Mouse (Mus musculus): ENCODE data around the gene Wnt16. TPM values are rescaled to one million over a fixed set of nuclear protein-coding genes. Genes with fewer than 3 reads are reported as not detected.
A peak's percentile ranks its signal among the peaks of the same experiment; 100 is the strongest.

The Wnt16 gene
- polyA plus RNA-seq, 1 experiment from 2014 or later: 0.69 TPM

GRCm38 (mm10) chr6:22268677-22269076 lies 19.4 kb upstream of the Wnt16 start:
- H3K27ac ChIP-seq (ENCODE audit: low read depth): no peak overlapping the region
- H3K36me3 ChIP-seq (ENCODE audit: control insufficient read depth, insufficient read depth, low read length): no peaks in the 10 kb centered on the region
- H3K9me3 ChIP-seq (ENCODE audit: control insufficient read depth, low read length): no peaks in the 10 kb centered on the region
- ATAC-seq (replicated peaks; ENCODE audit: low FRiP score, low TSS enrichment, low read depth) (no peak), DNase-seq (ENCODE audit: low spot score) (no peak)
- H3K4me1 ChIP-seq (replicated peaks; ENCODE audit: control insufficient read depth, insufficient read depth, low read length): no peaks in the 10 kb centered on the region
- H3K4me3 ChIP-seq (ENCODE audit: low read depth, low read length): no peak overlapping the region
- no peak overlapping the region for H3K9ac ChIP-seq (ENCODE audit: low read length)
- H3K4me2 ChIP-seq (ENCODE audit: low read length): no peak overlapping the region
- H3K27me3 ChIP-seq (replicated peaks; ENCODE audit: control insufficient read depth, insufficient read depth, low read length): no peaks in the 10 kb centered on the region

DNA sequence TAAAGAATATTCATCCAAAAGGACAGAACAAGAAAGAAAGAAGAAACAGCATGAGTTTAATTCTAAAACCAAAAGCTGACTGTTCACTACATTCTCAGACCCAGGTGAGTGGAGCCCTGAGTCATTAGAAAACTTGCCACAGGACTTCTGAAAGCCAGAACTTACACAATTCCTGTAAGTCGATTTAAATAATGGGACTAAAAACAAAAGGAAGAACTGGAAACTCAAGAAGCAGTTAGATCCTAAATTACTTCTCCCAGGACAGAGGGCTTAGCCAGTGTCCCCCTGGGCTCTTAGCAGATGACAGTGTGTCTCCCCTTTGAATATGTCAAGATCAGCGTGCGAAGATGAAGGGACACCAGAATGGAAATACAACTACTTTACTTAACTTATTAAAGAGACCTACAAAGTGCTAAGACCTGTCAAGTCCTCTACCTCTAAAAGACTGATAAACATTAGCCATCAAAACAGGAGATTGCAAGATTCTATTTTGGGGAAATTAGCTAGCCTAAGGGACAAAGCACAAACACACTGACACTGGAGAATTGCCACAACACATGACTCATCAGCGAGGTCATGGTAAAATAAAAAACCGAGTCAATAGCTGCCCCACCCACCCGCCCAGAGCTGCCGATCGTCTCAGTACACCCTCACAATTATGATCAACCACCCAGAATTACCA lies 18.0 kb upstream of the Wnt16 start:
- Histone ChIP-seq H3K36me3 (ENCODE audit: control insufficient read depth, insufficient read depth, low read length) (no peaks in the 10 kb centered on the region), H3K27me3 (replicated peaks; ENCODE audit: control insufficient read depth, insufficient read depth, low read length) (no peaks in the 10 kb centered on the region), H3K9ac (ENCODE audit: low read length) (no peak overlapping the region), H3K4me3 (ENCODE audit: low read depth, low read length) (no peak overlapping the region), H3K27ac (ENCODE audit: low read depth) (no peak overlapping the region), H3K9me3 (ENCODE audit: control insufficient read depth, low read length) (no peaks in the 10 kb centered on the region), H3K4me1 (replicated peaks; ENCODE audit: control insufficient read depth, insufficient read depth, low read length) (no peaks in the 10 kb centered on the region), H3K4me2 (ENCODE audit: low read length) (no peak overlapping the region)
- ATAC-seq (replicated peaks; ENCODE audit: low FRiP score, low TSS enrichment, low read depth) (no peak), DNase-seq (ENCODE audit: low spot score) (no peak)
- WGBS: 73% methylated on average over 8 of the region's 8 CpGs

DNA sequence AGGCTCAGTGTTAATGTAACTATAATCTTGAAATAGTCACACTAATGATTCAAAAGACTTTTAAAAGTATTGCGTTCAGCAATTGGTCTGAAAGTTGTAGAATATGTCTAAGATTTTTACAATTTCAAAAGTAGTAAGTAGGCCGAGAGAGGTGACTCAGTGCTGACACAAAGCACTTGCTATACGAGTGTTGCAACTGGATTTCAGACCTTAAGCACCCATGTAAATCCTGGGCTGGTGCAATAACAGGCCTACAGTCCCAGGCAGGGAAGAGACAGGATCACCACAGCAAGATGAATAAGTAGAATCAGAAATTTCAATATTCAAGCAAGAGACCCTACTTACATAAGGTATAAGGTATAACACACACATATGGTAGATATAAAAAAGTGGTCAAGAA lies 10.1 kb upstream of the Wnt16 start:
- H3K36me3 ChIP-seq (ENCODE audit: control insufficient read depth, insufficient read depth, low read length): no peaks in the 10 kb centered on the region
- H3K4me3 ChIP-seq (ENCODE audit: low read depth, low read length): no peak overlapping the region
- no peak overlapping the region for H3K9ac ChIP-seq (ENCODE audit: low read length)
- no peaks in the 10 kb centered on the region for H3K4me1 ChIP-seq (replicated peaks; ENCODE audit: control insufficient read depth, insufficient read depth, low read length)
- WGBS: 84% methylated on average over 3 of the region's 3 CpGs
- no peak overlapping the region for H3K4me2 ChIP-seq (ENCODE audit: low read length)
- no peaks in the 10 kb centered on the region for H3K27me3 ChIP-seq (replicated peaks; ENCODE audit: control insufficient read depth, insufficient read depth, low read length)
- no peak for ATAC-seq (replicated peaks; ENCODE audit: low FRiP score, low TSS enrichment, low read depth)
- no peak overlapping the region for H3K27ac ChIP-seq (ENCODE audit: low read depth)
- DNase-seq (ENCODE audit: low spot score): no peak
- no peaks in the 10 kb centered on the region for H3K9me3 ChIP-seq (ENCODE audit: control insufficient read depth, low read length)

- H3K9me3 ChIP-seq (ENCODE audit: control insufficient read depth, low read length): no peaks in the 10 kb centered on the region
- H3K9ac ChIP-seq (ENCODE audit: low read length): no peak overlapping the region
- 58% methylated on average over 14 of the region's 14 CpGs for WGBS
- H3K4me2 ChIP-seq (ENCODE audit: low read length): 0 out of 2 replicates have a peak overlapping the region, but pooled peaks have one; percentile 1
- no peaks in the 10 kb centered on the region for H3K4me1 ChIP-seq (replicated peaks; ENCODE audit: control insufficient read depth, insufficient read depth, low read length)
- no peak overlapping the region for H3K27ac ChIP-seq (ENCODE audit: low read depth)
- H3K27me3 ChIP-seq (replicated peaks; ENCODE audit: control insufficient read depth, insufficient read depth, low read length): no peaks in the 10 kb centered on the region
- ATAC-seq (replicated peaks; ENCODE audit: low FRiP score, low TSS enrichment, low read depth) (no peak), DNase-seq (ENCODE audit: low spot score) (peak; percentile 53)
- H3K36me3 ChIP-seq (ENCODE audit: control insufficient read depth, insufficient read depth, low read length): no peaks in the 10 kb centered on the region
- no peak overlapping the region for H3K4me3 ChIP-seq (ENCODE audit: low read depth, low read length)
Measured at GRCm38 (mm10) chr6:22280217-22280861, 7.7 kb upstream of the Wnt16 start.

GRCm38 (mm10) chr6:22282405-22282804 lies 5.6 kb upstream of the Wnt16 start:
- 89% methylated on average over 4 of the region's 4 CpGs for WGBS
- no peaks in the 10 kb centered on the region for H3K9me3 ChIP-seq (ENCODE audit: control insufficient read depth, low read length)
- ATAC-seq (replicated peaks; ENCODE audit: low FRiP score, low TSS enrichment, low read depth): no peak

GRCm38 (mm10) chr6:22288737-22289460 lies 872 bp downstream of the Wnt16 start:
- peak; percentile 59; the same call in 1 of the 2 replicates for ATAC-seq (replicated peaks; ENCODE audit: low FRiP score, low TSS enrichment, low read depth)
- Histone ChIP-seq H3K9ac (ENCODE audit: low read length) (no peak overlapping the region), H3K9me3 (ENCODE audit: control insufficient read depth, low read length) (no peaks in the 10 kb centered on the region), H3K27me3 (replicated peaks; ENCODE audit: control insufficient read depth, insufficient read depth, low read length) (peaks cover 29% of the 10 kb centered on the region), H3K4me3 (ENCODE audit: low read depth, low read length) (peak overlapping the region; percentile 39), H3K4me1 (replicated peaks; ENCODE audit: control insufficient read depth, insufficient read depth, low read length) (peaks cover 16% of the 10 kb centered on the region), H3K36me3 (ENCODE audit: control insufficient read depth, insufficient read depth, low read length) (no peaks in the 10 kb centered on the region), H3K4me2 (ENCODE audit: low read length) (peak overlapping the region; percentile 81), H3K27ac (ENCODE audit: low read depth) (no peak overlapping the region)
- WGBS: 2% methylated on average over 36 of the region's 38 CpGs
- peak; percentile 73 for DNase-seq (ENCODE audit: low spot score)

More at GRCm38 (mm10) chr6:22282405-22282804, 5.6 kb upstream of the Wnt16 start:
- no peaks in the 10 kb centered on the region for H3K36me3 ChIP-seq (ENCODE audit: control insufficient read depth, insufficient read depth, low read length)
- no peak overlapping the region for H3K9ac ChIP-seq (ENCODE audit: low read length)
- no peak for DNase-seq (ENCODE audit: low spot score)
- H3K4me3 ChIP-seq (ENCODE audit: low read depth, low read length): no peak overlapping the region
- 0 out of 2 replicates have a peak, but pooled peaks cover 3% of the 10 kb centered on the region for H3K27me3 ChIP-seq (replicated peaks; ENCODE audit: control insufficient read depth, insufficient read depth, low read length)
- no peaks in the 10 kb centered on the region for H3K4me1 ChIP-seq (replicated peaks; ENCODE audit: control insufficient read depth, insufficient read depth, low read length)
- H3K27ac ChIP-seq (ENCODE audit: low read depth): no peak overlapping the region
- no peak overlapping the region for H3K4me2 ChIP-seq (ENCODE audit: low read length)

GRCm38 (mm10) chr6:22289461-22290021 lies 1.5 kb downstream of the Wnt16 start:
- WGBS: 1% methylated on average over 21 of the region's 21 CpGs
- H3K36me3 ChIP-seq (ENCODE audit: control insufficient read depth, insufficient read depth, low read length): no peaks in the 10 kb centered on the region
- H3K9me3 ChIP-seq (ENCODE audit: control insufficient read depth, low read length): no peaks in the 10 kb centered on the region
- peaks cover 29% of the 10 kb centered on the region for H3K27me3 ChIP-seq (replicated peaks; ENCODE audit: control insufficient read depth, insufficient read depth, low read length)
- H3K4me2 ChIP-seq (ENCODE audit: low read length): peak overlapping the region; percentile 81
- H3K27ac ChIP-seq (ENCODE audit: low read depth): no peak overlapping the region
- no peak for ATAC-seq (replicated peaks; ENCODE audit: low FRiP score, low TSS enrichment, low read depth)
- peak; percentile 54 for DNase-seq (ENCODE audit: low spot score)
- no peak overlapping the region for H3K9ac ChIP-seq (ENCODE audit: low read length)
- peaks cover 16% of the 10 kb centered on the region for H3K4me1 ChIP-seq (replicated peaks; ENCODE audit: control insufficient read depth, insufficient read depth, low read length)
- H3K4me3 ChIP-seq (ENCODE audit: low read depth, low read length): peak overlapping the region; percentile 39

- DNase-seq (ENCODE audit: low spot score) (no peak), ATAC-seq (replicated peaks; ENCODE audit: low FRiP score, low TSS enrichment, low read depth) (no peak)
- H3K27ac ChIP-seq (ENCODE audit: low read depth): no peak overlapping the region
- H3K36me3 ChIP-seq (ENCODE audit: control insufficient read depth, insufficient read depth, low read length): no peaks in the 10 kb centered on the region
- H3K27me3 ChIP-seq (replicated peaks; ENCODE audit: control insufficient read depth, insufficient read depth, low read length): peaks cover 29% of the 10 kb centered on the region
- no peak overlapping the region for H3K4me3 ChIP-seq (ENCODE audit: low read depth, low read length)
- 74% methylated on average over 8 of the region's 8 CpGs for WGBS
- no peak overlapping the region for H3K9ac ChIP-seq (ENCODE audit: low read length)
- H3K4me2 ChIP-seq (ENCODE audit: low read length): no peak overlapping the region
- H3K9me3 ChIP-seq (ENCODE audit: control insufficient read depth, low read length): no peaks in the 10 kb centered on the region
- peaks cover 16% of the 10 kb centered on the region for H3K4me1 ChIP-seq (replicated peaks; ENCODE audit: control insufficient read depth, insufficient read depth, low read length)
Measured at GRCm38 (mm10) chr6:22290790-22291189, 2.8 kb downstream of the Wnt16 start.

All from intestine, embryonic 14.5 days (tissue).